Mouse (Mus musculus): Measurements from ENCODE around the gene Elk4. TPM values are rescaled to one million over a fixed set of nuclear protein-coding genes. Genes with fewer than 3 reads are reported as not detected.

The Elk4 gene
- polyA plus RNA-seq, 1 experiment from 2014 or later, result 11.0 TPM

GRCm38 (mm10) chr1:131970661-131971520 lies 36.5 kb upstream of the Elk4 start:
- 0 out of 2 replicates have a peak, but pooled peaks cover 17% of the 10 kb centered on the region for H3K27me3 ChIP-seq
- peaks cover 48% of the 10 kb centered on the region for H3K4me1 ChIP-seq (replicated peaks)
- H3K4me2 ChIP-seq, result peak overlapping the region; percentile 21
- peak overlapping the region; percentile 49 for H3K27ac ChIP-seq
- ATAC-seq (ENCODE audit: low FRiP score), result peak; percentile 55
- no peaks in the 10 kb centered on the region for H3K36me3 ChIP-seq
- H3K4me3 ChIP-seq, result no peak overlapping the region
- H3K9ac ChIP-seq, result peak overlapping the region; percentile 19; the same call in 1 of the 2 replicates
- WGBS, result 2% methylated on average over 16 of the region's 16 CpGs
- no peaks in the 10 kb centered on the region for H3K9me3 ChIP-seq

DNA sequence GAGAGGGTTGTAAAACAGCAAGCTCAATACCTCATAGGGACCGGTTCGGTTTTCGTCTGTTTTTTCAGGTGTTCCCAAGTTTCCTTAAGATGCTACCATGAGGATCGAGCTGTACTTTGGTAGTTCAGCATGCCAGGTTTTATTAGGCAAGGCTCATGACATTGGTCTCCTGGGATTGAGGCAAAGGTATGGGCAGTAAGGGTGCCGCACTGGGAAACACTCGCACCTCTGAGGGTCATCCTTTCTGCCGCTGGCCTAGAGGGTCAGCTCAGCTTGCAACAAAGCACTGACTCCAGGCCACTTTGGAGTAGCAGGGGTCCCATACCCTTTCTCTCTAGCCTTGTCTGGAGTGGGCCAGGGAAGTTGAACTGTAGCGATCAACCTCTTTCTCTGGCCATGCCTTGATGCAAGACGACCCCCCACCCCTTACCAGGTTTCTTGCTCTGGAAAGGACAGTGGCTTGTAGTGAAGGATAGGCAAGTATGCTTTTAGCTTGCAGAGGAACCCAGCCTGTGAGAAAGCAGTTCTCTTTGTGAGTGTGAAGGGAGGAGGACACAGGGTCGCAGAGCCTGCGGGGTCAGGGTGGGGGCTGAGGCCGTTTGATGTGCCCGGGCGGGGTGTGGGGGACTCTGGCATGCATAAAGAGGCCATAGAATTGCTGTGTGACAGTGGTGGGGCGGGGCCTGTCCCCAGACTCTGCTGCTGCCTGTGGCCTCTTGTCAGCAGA lies 35.5 kb upstream of the Elk4 start:
- Histone ChIP-seq H3K4me3 (no peak overlapping the region), H3K27ac (peak overlapping the region; percentile 49), H3K4me2 (0 out of 2 replicates have a peak overlapping the region, but pooled peaks have one; percentile 21), H3K27me3 (0 out of 2 replicates have a peak, but pooled peaks cover 17% of the 10 kb centered on the region), H3K36me3 (no peaks in the 10 kb centered on the region), H3K4me1 (replicated peaks) (peaks cover 45% of the 10 kb centered on the region), H3K9ac (peak overlapping the region; percentile 39; the same call in 1 of the 2 replicates), H3K9me3 (no peaks in the 10 kb centered on the region)
- ATAC-seq (ENCODE audit: low FRiP score), result no peak
- WGBS, result 13% methylated on average over 15 of the region's 15 CpGs

- H3K4me1 ChIP-seq (replicated peaks), result peaks cover 43% of the 10 kb centered on the region
- H3K4me2 ChIP-seq, result no peak overlapping the region
- H3K27ac ChIP-seq, result peak overlapping the region; percentile 49; the same call in 1 of the 2 replicates
- WGBS, result 15% methylated on average over 13 of the region's 13 CpGs
- no peak for ATAC-seq (ENCODE audit: low FRiP score)
- 0 out of 2 replicates have a peak, but pooled peaks cover 17% of the 10 kb centered on the region for H3K27me3 ChIP-seq
- H3K36me3 ChIP-seq, result no peaks in the 10 kb centered on the region
- no peak overlapping the region for H3K4me3 ChIP-seq
- H3K9me3 ChIP-seq, result no peaks in the 10 kb centered on the region
- H3K9ac ChIP-seq, result peak overlapping the region; percentile 39; the same call in 1 of the 2 replicates
These were observed 34.7 kb upstream of the Elk4 start for GRCm38 (mm10) chr1:131972498-131973334.

- no peak for ATAC-seq (ENCODE audit: low FRiP score)
- Histone ChIP-seq H3K4me3 (no peak overlapping the region), H3K36me3 (no peaks in the 10 kb centered on the region), H3K9ac (no peak overlapping the region), H3K27me3 (0 out of 2 replicates have a peak, but pooled peaks cover 17% of the 10 kb centered on the region), H3K4me2 (no peak overlapping the region), H3K9me3 (no peaks in the 10 kb centered on the region), H3K27ac (no peak overlapping the region), H3K4me1 (replicated peaks) (peaks cover 43% of the 10 kb centered on the region)
- 80% methylated on average over 6 of the region's 6 CpGs for WGBS
These were observed 33.4 kb upstream of the Elk4 start for GRCm38 (mm10) chr1:131973991-131974390.

DNA sequence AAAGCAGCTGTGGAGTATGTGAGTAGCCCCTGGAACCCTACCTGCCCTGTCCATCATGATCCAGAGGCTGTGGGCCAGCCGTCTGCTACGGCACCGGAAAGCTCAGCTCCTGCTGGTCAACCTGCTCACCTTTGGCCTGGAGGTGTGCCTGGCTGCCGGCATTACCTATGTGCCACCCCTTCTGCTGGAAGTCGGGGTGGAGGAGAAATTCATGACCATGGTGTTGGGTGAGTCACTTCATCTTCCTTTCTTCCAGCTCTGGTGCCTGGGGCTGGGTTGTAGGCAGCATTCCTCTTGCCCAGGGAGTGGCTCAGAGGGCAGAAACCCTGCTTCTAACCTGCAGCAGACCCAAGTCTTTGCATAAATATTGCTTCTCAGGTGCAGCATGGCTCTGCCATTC lies 30.5 kb upstream of the Elk4 start:
- Histone ChIP-seq H3K4me1 (replicated peaks) (peaks cover 29% of the 10 kb centered on the region), H3K36me3 (no peaks in the 10 kb centered on the region), H3K27me3 (0 out of 2 replicates have a peak, but pooled peaks cover 11% of the 10 kb centered on the region), H3K27ac (no peak overlapping the region), H3K4me3 (no peak overlapping the region), H3K9ac (no peak overlapping the region), H3K9me3 (no peaks in the 10 kb centered on the region), H3K4me2 (no peak overlapping the region)
- ATAC-seq (ENCODE audit: low FRiP score), result no peak
- WGBS, result 83% methylated on average over 5 of the region's 5 CpGs

DNA sequence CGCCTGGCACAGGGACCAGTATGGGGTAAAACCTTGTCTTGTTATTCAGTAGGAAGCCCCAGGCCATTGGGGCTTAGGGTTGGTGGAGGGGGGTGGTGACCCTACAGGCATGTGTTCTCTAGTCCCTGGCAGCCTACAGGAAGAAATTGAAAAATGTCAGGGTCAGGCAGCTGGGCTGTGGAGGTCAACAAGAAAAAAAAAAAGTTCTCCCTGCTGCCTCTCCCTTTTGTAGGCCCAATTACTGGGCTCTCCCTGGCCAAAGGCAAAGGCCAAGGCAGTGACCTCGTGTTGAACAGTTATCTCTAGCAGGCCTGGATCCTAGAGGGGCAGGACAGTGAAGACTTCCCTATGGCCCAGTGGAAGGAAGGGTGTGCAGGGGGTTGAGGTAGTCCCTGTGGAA lies 26.9 kb upstream of the Elk4 start:
- no peaks in the 10 kb centered on the region for H3K9me3 ChIP-seq
- no peak overlapping the region for H3K4me3 ChIP-seq
- WGBS, result 14% methylated on average over 2 of the region's 2 CpGs
- no peak overlapping the region for H3K4me2 ChIP-seq
- H3K27ac ChIP-seq, result no peak overlapping the region
- H3K4me1 ChIP-seq (replicated peaks), result peaks cover 12% of the 10 kb centered on the region; the same call in 1 of the 2 replicates
- no peaks in the 10 kb centered on the region for H3K36me3 ChIP-seq
- no peaks in the 10 kb centered on the region for H3K27me3 ChIP-seq
- no peak for ATAC-seq (ENCODE audit: low FRiP score)
- H3K9ac ChIP-seq, result no peak overlapping the region

DNA sequence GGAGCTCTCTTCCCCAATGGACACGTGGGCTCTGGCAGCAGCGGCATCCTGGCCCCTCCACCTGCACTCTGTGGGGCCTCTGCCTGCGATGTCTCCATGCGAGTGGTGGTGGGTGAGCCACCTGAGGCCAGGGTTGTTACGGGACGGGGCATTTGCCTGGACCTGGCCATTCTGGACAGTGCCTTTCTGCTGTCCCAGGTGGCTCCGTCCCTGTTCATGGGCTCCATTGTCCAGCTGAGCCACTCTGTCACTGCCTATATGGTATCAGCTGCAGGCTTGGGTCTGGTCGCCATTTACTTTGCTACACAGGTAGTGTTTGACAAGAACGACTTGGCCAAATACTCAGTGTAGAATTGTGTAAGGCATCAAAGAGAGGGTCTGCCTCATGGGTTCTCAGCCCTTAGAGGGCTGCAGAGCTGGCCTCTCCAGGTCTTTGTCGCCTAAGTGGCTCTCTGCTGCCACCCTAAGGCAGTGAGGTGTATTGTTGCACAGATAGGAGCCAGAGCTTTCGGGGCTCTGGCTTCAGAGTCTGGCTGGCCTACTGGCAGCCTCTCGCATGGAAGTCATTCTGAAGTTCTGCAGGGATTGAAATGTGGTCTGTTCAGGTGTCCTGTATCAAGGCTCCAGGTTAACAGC lies 25.9 kb upstream of the Elk4 start:
- Histone ChIP-seq H3K4me2 (no peak overlapping the region), H3K9me3 (no peaks in the 10 kb centered on the region), H3K27ac (no peak overlapping the region), H3K4me3 (no peak overlapping the region), H3K27me3 (no peaks in the 10 kb centered on the region), H3K4me1 (replicated peaks) (0 out of 2 replicates have a peak, but pooled peaks cover 2% of the 10 kb centered on the region), H3K36me3 (no peaks in the 10 kb centered on the region), H3K9ac (no peak overlapping the region)
- peak; percentile 82 for ATAC-seq (ENCODE audit: low FRiP score)
- WGBS, result 49% methylated on average over 12 of the region's 12 CpGs

DNA sequence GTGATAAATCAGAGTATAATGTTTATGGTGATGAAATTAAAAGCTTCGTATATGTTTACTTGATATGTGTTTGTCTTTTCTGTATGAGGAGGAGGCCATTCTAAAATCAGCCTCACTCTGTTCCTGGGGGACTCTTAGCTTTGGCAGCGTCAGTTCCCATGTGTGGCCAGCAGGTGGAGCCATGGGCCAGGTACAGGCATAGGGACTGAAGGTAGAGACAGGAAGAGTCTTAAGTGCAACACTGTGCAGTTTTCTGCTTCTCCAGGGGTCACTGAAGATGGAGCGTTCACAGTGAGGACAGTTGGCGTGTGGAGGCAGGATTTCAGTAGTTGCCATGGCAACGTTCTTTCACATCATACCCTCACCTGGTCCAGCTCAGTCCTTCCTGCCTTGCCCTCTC lies 24.5 kb upstream of the Elk4 start:
- no peak overlapping the region for H3K27ac ChIP-seq
- 0 out of 2 replicates have a peak, but pooled peaks cover 2% of the 10 kb centered on the region for H3K4me1 ChIP-seq (replicated peaks)

DNA sequence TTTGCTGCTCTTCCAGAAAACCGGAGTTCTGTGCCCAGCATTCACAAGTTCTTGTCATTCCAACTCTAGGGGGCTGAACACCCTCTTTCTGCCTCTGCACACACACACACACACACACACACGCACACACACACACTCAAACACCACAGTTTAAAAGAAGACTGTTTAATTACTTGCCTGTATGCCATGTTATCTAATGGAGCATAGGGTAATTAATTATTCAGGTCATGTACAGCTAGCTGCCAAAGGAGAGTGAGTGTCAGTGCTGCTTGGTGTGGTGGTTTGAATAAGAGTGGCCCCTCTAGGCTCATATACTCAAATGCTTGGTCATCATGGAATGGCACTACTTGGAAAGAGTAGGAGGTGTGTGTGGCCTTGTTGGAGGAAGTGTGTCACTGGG lies 23.6 kb upstream of the Elk4 start:
- ATAC-seq (ENCODE audit: low FRiP score), result no peak
- Histone ChIP-seq H3K36me3 (no peaks in the 10 kb centered on the region), H3K27me3 (no peaks in the 10 kb centered on the region), H3K4me3 (no peak overlapping the region), H3K4me1 (replicated peaks) (0 out of 2 replicates have a peak, but pooled peaks cover 2% of the 10 kb centered on the region), H3K9ac (no peak overlapping the region), H3K4me2 (no peak overlapping the region), H3K27ac (no peak overlapping the region), H3K9me3 (no peaks in the 10 kb centered on the region)
- 79% methylated on average over 2 of the region's 2 CpGs for WGBS

More for the DNA sequence above, 24.5 kb upstream of the Elk4 start:
- Histone ChIP-seq H3K27me3 (no peaks in the 10 kb centered on the region), H3K9me3 (no peaks in the 10 kb centered on the region), H3K9ac (no peak overlapping the region), H3K36me3 (no peaks in the 10 kb centered on the region), H3K4me2 (no peak overlapping the region), H3K4me3 (no peak overlapping the region)
- 25% methylated on average over 5 of the region's 5 CpGs for WGBS
- ATAC-seq (ENCODE audit: low FRiP score), result peak; percentile 62; the same call in 1 of the 2 replicates

GRCm38 (mm10) chr1:131987432-131987831 lies 20.0 kb upstream of the Elk4 start:
- no peak for ATAC-seq (ENCODE audit: low FRiP score)
- Histone ChIP-seq H3K9me3 (no peaks in the 10 kb centered on the region), H3K36me3 (no peaks in the 10 kb centered on the region), H3K4me2 (no peak overlapping the region), H3K9ac (no peak overlapping the region), H3K4me3 (no peak overlapping the region), H3K27ac (no peak overlapping the region), H3K4me1 (replicated peaks) (no peaks in the 10 kb centered on the region), H3K27me3 (no peaks in the 10 kb centered on the region)
- WGBS, result 76% methylated on average over 15 of the region's 15 CpGs

- Histone ChIP-seq H3K27me3 (no peaks in the 10 kb centered on the region), H3K36me3 (no peaks in the 10 kb centered on the region), H3K9ac (no peak overlapping the region), H3K4me3 (no peak overlapping the region), H3K4me2 (no peak overlapping the region), H3K27ac (no peak overlapping the region), H3K9me3 (no peaks in the 10 kb centered on the region), H3K4me1 (replicated peaks) (no peaks in the 10 kb centered on the region)
- no peak for ATAC-seq (ENCODE audit: low FRiP score)
- 74% methylated on average over 3 of the region's 4 CpGs for WGBS
These were observed 17.9 kb upstream of the Elk4 start for GRCm38 (mm10) chr1:131989476-131989875.

Data from hindbrain, embryonic 13.5 days (tissue).